Mouse (Mus musculus) v-Abl transformed pro-B cells (cell line): Measurements from ENCODE around the gene Vps26c.

Experiments used
- in situ Hi-C, 2 experiments: fragments of 400-800 bp; cut with MboI; formaldehyde crosslinking; loops; one replicate each; pipeline ENCODE4 v1.15.1; 2025; ENCODE audit not compliant: unreplicated experiment in 2 of 2

The Vps26c gene

DNA sequence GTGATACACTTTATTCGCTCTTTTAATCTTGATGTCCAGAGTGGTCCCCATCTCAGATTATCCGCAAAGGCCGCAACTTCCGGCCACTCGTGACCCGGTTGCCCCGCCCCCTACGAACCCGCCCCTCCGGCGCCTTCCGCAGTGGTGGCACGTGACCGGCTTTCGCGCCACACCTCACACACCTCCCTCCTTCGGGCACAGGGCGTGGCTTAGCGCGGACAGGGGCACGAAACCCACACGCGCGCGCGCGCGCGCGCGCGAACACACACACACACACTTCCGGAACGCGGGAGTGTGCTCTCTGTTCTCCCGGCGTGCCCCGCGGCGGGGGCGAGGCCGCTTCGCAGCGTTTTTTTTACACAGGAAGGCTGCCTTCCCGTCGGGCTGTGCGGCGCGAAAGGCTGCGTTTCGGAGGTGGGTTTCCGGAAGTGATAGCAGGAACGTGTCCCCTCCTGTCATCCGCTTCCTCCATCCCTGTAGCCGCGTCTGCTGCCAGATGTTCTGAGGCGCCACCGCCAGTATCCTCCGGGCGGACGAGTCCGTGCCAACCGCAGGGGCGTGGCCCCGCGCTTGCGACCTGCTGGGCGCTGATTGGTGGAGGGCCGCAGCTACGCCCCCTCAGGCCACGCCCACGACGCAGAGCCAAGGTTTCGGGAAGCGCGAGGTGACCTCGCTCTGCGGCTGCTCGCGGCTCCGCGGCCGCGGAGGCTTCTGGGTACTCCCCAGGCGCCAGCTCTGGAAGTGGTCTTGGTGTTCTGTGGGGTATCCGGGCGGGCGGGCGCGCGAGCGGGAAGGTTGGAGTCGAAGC lies at the start of gene Vps26c:
Vps26c (minus strand) TSS at position 487 of the 808 bp plus-strand sequence.
- in situ Hi-C loops: loop anchor here (5.0 to 25.0 kb wide), 3 partner anchors 41 to 911 kb away; no protein-coding TSS in a partner anchor

DNA sequence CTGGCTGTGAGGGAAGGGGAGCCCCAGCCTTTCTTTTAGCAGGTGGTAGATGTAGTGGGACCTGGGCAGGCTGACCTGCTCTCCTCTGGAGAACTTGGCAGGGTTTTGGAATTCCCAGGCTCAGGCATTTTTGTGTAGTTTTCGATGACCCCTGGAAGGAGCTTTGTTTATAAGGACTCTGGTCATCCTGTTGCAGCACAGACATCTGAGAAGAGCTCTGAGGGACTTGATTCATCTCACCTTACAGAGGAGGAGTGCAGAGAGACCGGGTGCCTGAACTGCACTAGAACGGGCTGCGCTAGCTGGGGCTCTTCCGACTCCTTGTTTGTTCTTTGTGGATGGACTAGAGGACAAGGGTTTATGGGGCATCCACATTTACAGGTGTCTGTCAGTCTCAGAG lies 49.1 kb upstream of the Vps26c start:
- in situ Hi-C loops: no loop called here

DNA sequence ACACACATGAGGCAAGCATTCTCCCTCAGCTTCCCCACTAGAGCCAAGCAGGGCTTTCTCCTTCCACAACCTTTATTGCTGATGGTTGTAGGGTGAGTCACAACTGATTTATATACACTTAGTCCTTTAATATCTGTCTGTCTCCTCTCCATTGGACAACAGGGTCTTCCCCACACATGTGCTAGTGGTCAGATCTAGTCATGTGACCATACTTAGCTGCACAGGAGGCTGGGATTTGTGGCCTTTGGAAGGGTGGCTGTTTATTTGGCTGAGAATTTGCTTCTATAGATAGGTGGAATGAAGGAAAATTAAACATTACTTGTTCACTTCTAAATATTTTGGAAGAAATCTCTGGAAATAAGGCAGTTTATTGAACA lies 48.1 kb upstream of the Vps26c start:
- in situ Hi-C loops: no loop called here

- in situ Hi-C loops: no loop called here
Observed at GRCm38 (mm10) chr16:94574025-94574717, 47.5 kb upstream of the Vps26c start.

DNA sequence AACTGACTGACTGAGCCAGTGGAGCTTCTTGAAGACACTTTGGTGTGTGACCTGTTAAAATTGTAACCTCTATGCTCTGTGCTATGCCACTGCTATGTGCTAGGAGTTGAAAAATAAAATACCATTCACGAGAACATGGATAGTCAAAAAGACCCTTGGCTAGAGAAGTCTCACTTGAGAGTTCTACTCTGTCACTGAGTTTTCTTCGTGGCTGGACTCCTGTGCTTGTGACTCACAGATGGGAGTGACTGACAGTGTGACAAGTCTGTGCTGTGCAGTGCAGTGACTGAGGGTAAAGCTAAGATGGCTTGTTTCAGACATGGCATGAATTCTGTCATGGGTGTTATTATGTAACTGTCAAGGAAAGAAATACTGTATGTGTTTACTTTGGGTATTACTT lies 45.8 kb upstream of the Vps26c start:
- in situ Hi-C loops: no loop called here

GRCm38 (mm10) chr16:94571111-94571993 lies 44.7 kb upstream of the Vps26c start:
- in situ Hi-C loops: no loop called here

GRCm38 (mm10) chr16:94570361-94571041 lies 43.9 kb upstream of the Vps26c start:
- in situ Hi-C loops: no loop called here

- in situ Hi-C loops: loop anchor here (5.0 kb wide), 2 partner anchors 37 to 42 kb away; partner anchors contain the start of gene Vps26c (in 1 of the 2)
Observed at GRCm38 (mm10) chr16:94569229-94570176, 42.9 kb upstream of the Vps26c start, which contains the start of gene Dyrk1a. Dyrk1a (plus strand) TSS chr16:94570010.

DNA sequence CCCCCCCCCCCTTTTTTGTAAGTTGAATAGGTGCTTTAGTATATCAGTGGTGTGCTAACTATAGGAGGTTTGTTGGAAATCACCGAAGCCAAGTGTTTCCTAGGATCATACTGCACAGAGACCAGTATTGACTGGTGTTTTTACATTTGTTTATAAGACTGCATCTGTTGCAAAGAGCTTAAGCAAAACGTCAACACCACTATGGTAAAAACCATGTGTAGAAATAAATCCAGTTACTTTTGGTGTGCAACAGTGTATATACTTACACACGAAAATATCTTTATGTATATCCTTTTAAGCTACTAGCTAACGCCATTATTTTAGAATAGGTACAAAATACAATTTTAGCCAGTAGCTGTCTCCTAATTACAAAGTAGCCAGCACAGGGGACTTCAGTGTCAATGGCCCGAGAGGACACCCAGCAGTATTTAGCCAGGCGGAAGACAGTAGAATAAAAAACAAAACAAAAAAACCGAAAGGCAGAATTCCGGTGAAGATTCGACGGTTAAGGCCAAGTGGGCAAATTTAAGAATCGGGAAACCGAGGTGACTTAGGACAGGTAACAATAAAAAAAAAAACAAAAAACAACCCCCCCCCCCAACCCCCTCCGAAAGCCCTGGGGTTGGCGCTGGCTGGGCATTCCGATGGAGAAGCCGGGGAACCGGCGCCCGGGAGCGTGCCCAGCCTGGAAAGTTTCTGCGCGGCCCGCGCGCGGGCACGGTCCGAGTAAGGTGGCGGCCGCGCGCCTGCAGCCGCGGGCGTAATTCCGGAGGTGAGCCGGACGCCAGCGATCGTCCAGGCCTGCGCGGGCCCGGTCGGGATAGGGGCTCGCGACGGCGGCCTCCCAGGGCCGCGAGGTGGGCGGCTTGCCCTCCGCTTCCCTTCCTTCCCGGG lies 42.0 kb upstream of the Vps26c start:
- in situ Hi-C loops: loop anchor here (5.0 kb wide), 2 partner anchors 36 to 41 kb away; partner anchors contain the start of gene Vps26c (in 1 of the 2)

GRCm38 (mm10) chr16:94567751-94568150 lies 41.1 kb upstream of the Vps26c start:
- in situ Hi-C loops: loop anchor here (5.0 kb wide), 2 partner anchors 35 to 40 kb away; partner anchors contain the start of gene Vps26c (in 1 of the 2)

DNA sequence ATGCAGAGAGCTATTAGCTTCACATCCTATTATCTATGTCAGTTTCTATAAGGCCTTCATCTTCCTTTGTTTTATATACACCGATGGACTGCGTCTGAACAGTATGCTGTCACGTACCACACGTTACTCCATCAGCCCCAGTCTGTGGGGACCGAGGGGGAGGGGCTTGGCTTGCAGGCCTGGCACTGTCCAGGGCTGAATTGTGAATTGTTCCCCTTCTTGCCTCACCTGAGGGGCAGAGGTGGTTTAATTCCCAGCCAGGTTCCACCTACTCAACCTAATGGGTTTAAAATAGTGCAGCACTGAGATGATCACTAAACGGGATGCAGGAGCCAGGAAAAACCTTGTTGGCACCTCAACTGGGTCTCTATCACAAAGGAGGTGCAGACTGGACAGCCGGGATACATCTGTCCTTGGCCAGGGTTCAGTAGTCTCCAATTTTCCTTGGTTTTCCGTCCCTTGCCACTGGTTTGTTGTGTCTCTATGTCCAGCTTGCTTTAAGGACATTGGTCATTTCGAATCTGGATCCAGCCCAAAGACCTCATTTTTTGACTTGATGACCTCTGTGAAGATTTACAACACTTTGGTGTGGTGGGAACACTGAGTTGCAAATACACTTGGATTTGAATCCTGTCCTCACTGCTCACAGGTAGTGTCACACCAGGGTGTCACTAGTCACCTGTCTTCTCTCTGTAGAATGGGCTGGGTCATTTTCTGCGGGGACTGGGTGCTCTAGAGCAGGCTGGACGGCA lies 40.4 kb upstream of the Vps26c start:
- in situ Hi-C loops: loop anchor here (5.0 kb wide), 2 partner anchors 35 to 40 kb away; partner anchors contain the start of gene Vps26c (in 1 of the 2)

DNA sequence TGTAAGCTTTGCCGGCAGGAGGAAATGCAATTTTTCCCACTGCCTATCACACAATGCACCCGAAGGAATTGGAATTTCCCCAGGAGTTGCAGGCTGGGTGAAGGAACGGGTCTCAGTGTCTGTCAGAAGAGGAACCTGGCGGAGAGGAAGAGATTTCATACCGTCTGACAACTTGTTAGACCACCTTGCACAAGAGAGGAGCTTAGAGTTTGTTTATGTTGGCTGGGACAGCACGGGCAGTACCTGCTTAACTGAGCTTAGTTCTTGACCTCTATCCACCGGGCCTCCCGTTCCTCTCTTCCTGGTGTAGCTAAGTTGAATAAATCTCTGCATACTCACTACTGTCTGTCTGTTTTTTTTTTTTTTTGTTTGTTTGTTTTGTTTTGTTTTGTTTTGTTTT lies 39.5 kb upstream of the Vps26c start:
- in situ Hi-C loops: loop anchor here (5.0 kb wide), 2 partner anchors 34 to 39 kb away; partner anchors contain the start of gene Vps26c (in 1 of the 2)

- in situ Hi-C loops: no loop called here
Observed at GRCm38 (mm10) chr16:94560618-94561017, 34.0 kb upstream of the Vps26c start.

DNA sequence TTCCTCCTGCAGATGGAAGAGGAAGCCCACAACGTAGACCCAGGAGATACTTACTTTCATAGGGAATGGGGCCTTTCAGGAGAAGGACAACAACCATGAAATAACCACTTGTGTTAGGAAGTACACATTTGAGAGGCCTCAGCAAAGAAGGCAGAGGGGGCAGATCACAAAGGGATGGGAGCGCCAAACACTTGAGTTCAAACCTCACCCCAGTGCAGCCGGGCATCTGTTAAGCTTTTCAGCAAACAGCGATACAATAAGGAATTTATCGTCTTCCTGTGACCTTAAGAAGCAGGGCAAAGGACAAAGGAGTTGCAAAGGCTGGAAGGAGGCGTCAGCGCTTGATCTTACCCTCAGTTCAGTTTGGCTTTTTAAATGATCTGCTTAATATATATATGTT lies 33.2 kb upstream of the Vps26c start:
- in situ Hi-C loops: no loop called here

- in situ Hi-C loops: no loop called here
Observed at GRCm38 (mm10) chr16:94559282-94559681, 32.7 kb upstream of the Vps26c start.

DNA sequence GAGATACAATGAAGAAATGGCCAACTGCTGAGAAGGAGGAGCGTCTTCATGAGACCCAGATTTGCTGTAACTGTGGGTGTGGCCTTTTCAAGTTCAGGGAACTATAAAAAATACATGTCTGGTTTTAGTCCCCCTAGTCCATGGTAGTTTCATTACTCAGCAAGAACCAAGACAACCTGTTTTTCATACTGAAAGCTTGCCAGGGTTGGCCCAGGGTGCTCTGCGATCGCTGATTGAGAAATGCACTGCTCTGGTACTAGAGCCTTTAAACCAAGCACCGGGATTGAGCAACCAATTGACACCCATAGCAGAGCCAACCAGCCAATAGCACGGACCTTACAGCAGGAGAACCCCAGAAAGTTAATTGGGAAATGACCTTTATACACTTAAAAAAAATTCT lies 29.6 kb upstream of the Vps26c start:
- in situ Hi-C loops: no loop called here

GRCm38 (mm10) chr16:94555346-94555745 lies 28.7 kb upstream of the Vps26c start:
- in situ Hi-C loops: no loop called here
